Mouse (Mus musculus): ENCODE results near the gene Hist1h2bh.

- TF ChIP-seq CTCF (IDR thresholded peaks at IDR 0.05; ENCODE audit: control insufficient read depth, insufficient read depth, insufficient read length) = no peak
- no peak for TF ChIP-seq CEBPB (IDR thresholded peaks at IDR 0.05; ENCODE audit: low read depth)
- TF ChIP-seq MAX (IDR thresholded peaks at IDR 0.05) = no peak
- TF ChIP-seq USF1 (IDR thresholded peaks at IDR 0.05; ENCODE audit: low read depth) = no peak
- no peak for TF ChIP-seq MYOG (IDR thresholded peaks at IDR 0.05; ENCODE audit: control insufficient read depth, extremely low read depth, insufficient read length)
- TF ChIP-seq MYOD1 (IDR thresholded peaks at IDR 0.05; ENCODE audit: control insufficient read depth, insufficient read length, low read depth) = no peak
- TF ChIP-seq FOSL1 (IDR thresholded peaks at IDR 0.05; ENCODE audit: insufficient read depth, low read length, poor library complexity, severe bottlenecking) = no peak
Observed at GRCm38 (mm10) chr13:23513517-23513916, 29.7 kb downstream of the Hist1h2bh start.

All from C2C12 (cell line).